8 mouse cellular contexts compared by ENCODE assay signal in the genomic region with DNA sequence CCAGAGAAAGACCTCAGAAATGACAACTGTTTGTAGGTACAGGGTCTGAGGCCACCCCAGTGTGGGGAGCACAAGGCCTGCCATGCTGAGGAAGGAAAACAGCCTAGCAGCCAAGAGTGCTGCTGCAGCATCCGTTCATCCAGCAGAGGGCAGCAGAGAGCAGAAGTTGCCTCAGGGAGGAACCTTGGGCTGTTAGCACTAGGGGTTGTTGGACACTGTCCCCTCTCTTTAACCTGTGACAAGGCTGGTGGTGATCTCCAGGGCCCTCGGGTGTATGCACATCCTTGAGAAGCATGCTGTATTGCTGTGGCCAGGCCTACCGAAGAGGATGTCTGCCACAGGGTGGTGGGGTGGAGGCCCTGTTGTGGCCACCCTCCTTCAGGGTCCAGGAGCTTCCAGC.
DNase-seq lines count a peak whose midpoint lies in the region; ATAC-seq and TF ChIP-seq lines count a peak whose summit lies in the region.

No protein-coding gene starts in this region.

- H3K4me3 ChIP-seq in bone marrow macrophage, adult 2 months (ENCODE audit: insufficient read depth, low read length) = no peak overlapping the region
- no peak overlapping the region for H3K4me3 ChIP-seq in embryonic fibroblast, embryonic 13.5 days (ENCODE audit: insufficient read depth, low read length)
- no peak overlapping the region for H3K4me3 ChIP-seq in heart, embryonic 11.5 days (ENCODE audit: low read depth, low read length)
- H3K4me3 ChIP-seq in kidney, embryonic 14.5 days (ENCODE audit: low read length) = no peak overlapping the region
- no peak overlapping the region for H3K4me3 ChIP-seq in limb, embryonic 15.5 days

- no peak overlapping the region for H3K9ac ChIP-seq in heart, embryonic 11.5 days (ENCODE audit: low read depth, low read length)
- H3K9ac ChIP-seq in kidney, embryonic 14.5 days (ENCODE audit: low read depth, low read length) = no peak overlapping the region
- no peak overlapping the region for H3K9ac ChIP-seq in limb, embryonic 15.5 days

- H3K9me3 ChIP-seq in heart, embryonic 11.5 days (replicated peaks; ENCODE audit: control insufficient read depth, low read length) = no peaks in the 10 kb centered on the region
- no peaks in the 10 kb centered on the region for H3K9me3 ChIP-seq in kidney, embryonic 14.5 days (ENCODE audit: control insufficient read depth, low read length)
- H3K9me3 ChIP-seq in limb, embryonic 15.5 days = no peaks in the 10 kb centered on the region

- no peak overlapping the region for H3K27ac ChIP-seq in bone marrow macrophage, adult 2 months (ENCODE audit: insufficient read depth, low read depth, low read length)
- H3K27ac ChIP-seq in embryonic fibroblast, embryonic 13.5 days (ENCODE audit: insufficient read depth, low read length) = no peak overlapping the region
- no peak overlapping the region for H3K27ac ChIP-seq in heart, embryonic 11.5 days (ENCODE audit: low read depth, low read length)
- no peak overlapping the region for H3K27ac ChIP-seq in kidney, embryonic 14.5 days (ENCODE audit: low read depth, low read length)
- 0 out of 2 replicates have a peak overlapping the region, but pooled peaks have one; percentile 18 for H3K27ac ChIP-seq in limb, embryonic 15.5 days

- peak; percentile 90 for DNase-seq in B cell, adult 2 months
- peak; percentile 61 to 62 for DNase-seq in spleen, postnatal 36 days (ENCODE audit: low spot score in 2 of 2)

- ATAC-seq in heart, embryonic 11.5 days (replicated peaks; ENCODE audit: insufficient number of reproducible peaks, low FRiP score, low TSS enrichment) = peak; percentile 13; the same call in 1 of the 2 replicates
- peak; percentile 65 for ATAC-seq in kidney, embryonic 14.5 days (ENCODE audit: low FRiP score, low TSS enrichment)
- ATAC-seq in limb, embryonic 15.5 days (ENCODE audit: insufficient number of reproducible peaks, low FRiP score, low TSS enrichment, low read depth) = 0 out of 2 replicates have a peak, but pooled peaks have one; percentile 30
- peak; percentile 58 for ATAC-seq in monocyte, adult 5-6 weeks (replicated peaks; ENCODE audit: insufficient number of reproducible peaks, low FRiP score, low TSS enrichment, poor library complexity, severe bottlenecking)

- H3K36me3 ChIP-seq in heart, embryonic 11.5 days (ENCODE audit: control insufficient read depth, insufficient read depth, low read length) = no peaks in the 10 kb centered on the region
- no peaks in the 10 kb centered on the region for H3K36me3 ChIP-seq in kidney, embryonic 14.5 days (ENCODE audit: control insufficient read depth, insufficient read depth, low read length)
- H3K36me3 ChIP-seq in limb, embryonic 15.5 days = no peaks in the 10 kb centered on the region

- H3K27me3 ChIP-seq in heart, embryonic 11.5 days (ENCODE audit: control insufficient read depth, insufficient read depth, low read length) = 0 out of 2 replicates have a peak, but pooled peaks cover 7% of the 10 kb centered on the region
- no peaks in the 10 kb centered on the region for H3K27me3 ChIP-seq in kidney, embryonic 14.5 days (ENCODE audit: control insufficient read depth, insufficient read depth, low read length)
- no peaks in the 10 kb centered on the region for H3K27me3 ChIP-seq in limb, embryonic 15.5 days

- WGBS in heart, embryonic 11.5 days (ENCODE audit: insufficient replicate concordance) = 11% methylated on average over 3 of the region's 3 CpGs
- WGBS in kidney, embryonic 14.5 days = 6% methylated on average over 3 of the region's 3 CpGs
- WGBS in limb, embryonic 15.5 days = 9% methylated on average over 3 of the region's 3 CpGs

- TF ChIP-seq POLR2A in bone marrow macrophage, adult 2 months (IDR thresholded peaks at IDR 0.05; ENCODE audit: borderline replicate concordance, low read depth, low read length) = no peak
- TF ChIP-seq POLR2A in embryonic fibroblast, embryonic 13.5 days (IDR thresholded peaks at IDR 0.05; ENCODE audit: low read depth, low read length) = no peak

- peak; percentile 38; the same call in 1 of the 2 replicates for TF ChIP-seq CTCF in bone marrow macrophage, adult 2 months (IDR thresholded peaks at IDR 0.05; ENCODE audit: low read depth, low read length)
- peak; percentile 99 for TF ChIP-seq CTCF in embryonic fibroblast, embryonic 13.5 days (IDR thresholded peaks at IDR 0.05; ENCODE audit: borderline replicate concordance, insufficient read depth, low read length)

- no peak overlapping the region for H3K4me2 ChIP-seq in heart, embryonic 11.5 days
- H3K4me2 ChIP-seq in kidney, embryonic 14.5 days (replicated peaks; ENCODE audit: low read depth, low read length) = no peak overlapping the region
- no peak overlapping the region for H3K4me2 ChIP-seq in limb, embryonic 15.5 days

- H3K4me1 ChIP-seq in bone marrow macrophage, adult 2 months (ENCODE audit: control insufficient read depth, insufficient read depth, low read length) = no peaks in the 10 kb centered on the region
- H3K4me1 ChIP-seq in embryonic fibroblast, embryonic 13.5 days (ENCODE audit: control insufficient read depth, insufficient read depth, low read length) = no peaks in the 10 kb centered on the region
- peaks cover 8% of the 10 kb centered on the region for H3K4me1 ChIP-seq in heart, embryonic 11.5 days (ENCODE audit: control insufficient read depth, insufficient read depth, low read length)
- H3K4me1 ChIP-seq in kidney, embryonic 14.5 days (ENCODE audit: control insufficient read depth, insufficient read depth, low read length) = peaks cover 7% of the 10 kb centered on the region; the same call in 1 of the 2 replicates
- H3K4me1 ChIP-seq in limb, embryonic 15.5 days = peaks cover 23% of the 10 kb centered on the region

Comparison
In these comparisons a context has a peak if more than half of its experiments do, and no peak if none do; other contexts are left out.
1. ATAC-seq: peak in every context shown above with its lines; median percentile 65 in kidney, embryonic 14.5 days; 58 in monocyte, adult 5-6 weeks; 30 in limb, embryonic 15.5 days; 13 in heart, embryonic 11.5 days.